Mouse (Mus musculus) adrenal gland, postnatal 10 days (tissue): ENCODE measurements around the gene Calu. TPM values are rescaled to one million over a fixed set of nuclear protein-coding genes. Genes with fewer than 3 reads are reported as not detected.

Source experiments
- DNase-seq: peaks from one replicate; pipeline ENCODE4 v3.0.0; 2021; ENCODE audit warnings: mixed read lengths
- microRNA-seq: library from miRNA; unstranded; fragments of <30 nt; microRNA quantifications from one replicate; pipeline ENCODE4 v1.2.0, GENCODE M21; 2021
- total RNA-seq, 2 experiments: library from RNA; stranded (reverse); gene quantifications; 2 replicates each; pipeline ENCODE4 v1.2.3; 2021

The Calu gene
- total RNA-seq, 2 experiments from 2014 or later = 194 TPM

- no peak for DNase-seq
Measured at GRCm38 (mm10) chr6:29420596-29420995, 72.7 kb downstream of the Calu start.

GRCm38 (mm10) chr6:29425118-29425517 lies 77.2 kb downstream of the Calu start:
- DNase-seq = no peak

- DNase-seq = no peak
Measured at GRCm38 (mm10) chr6:29426331-29426730, 78.5 kb downstream of the Calu start.

Small RNAs within 50 kb of the gene (microRNA-seq; reads per million reads assigned to microRNA genes)
- gene Gm26220 = not detected
- gene Gm44354 = not detected

Other genes with a start within 250 kb of the Calu start
- gene Rbm28, start 183.1 kb upstream of the Calu start, total RNA-seq = 10 to 100 TPM; 21.4 to 29.1 TPM
- gene Prrt4, start 168.5 kb upstream of the Calu start, total RNA-seq = 1 to 10 TPM; 4.2 to 5.6 TPM
- 100 to 1,000 TPM; 351 to 403 TPM for gene Impdh1, start 131.7 kb upstream of the Calu start, total RNA-seq
- gene Hilpda, start 75.6 kb upstream of the Calu start, total RNA-seq = 10 to 100 TPM in 1 of 2 experiments, 1 to 10 TPM in 1; 9.5 to 14.1 TPM
- gene Fam71f2, start 68.5 kb upstream of the Calu start, total RNA-seq = under 1 TPM in 1 of 2 experiments, not detected in 1; 0.70 TPM
- not detected for gene Fam71f1, start 28.9 kb upstream of the Calu start, total RNA-seq
- gene Opn1sw, start 40.4 kb downstream of the Calu start, total RNA-seq = not detected
- gene Ccdc136, start 48.2 kb downstream of the Calu start, total RNA-seq = 1 to 10 TPM; 3.5 to 6.7 TPM
- 10 to 100 TPM; 17.6 to 41.6 TPM for gene Flnc, start 85.2 kb downstream of the Calu start, total RNA-seq
- 100 to 1,000 TPM; 183 to 191 TPM for gene Atp6v1f, start 119.6 kb downstream of the Calu start, total RNA-seq
- gene Atp6v1fnb, start 123.4 kb downstream of the Calu start, total RNA-seq = under 1 TPM in 1 of 2 experiments, not detected in 1; 0.45 TPM
- gene Kcp, start 159.9 kb downstream of the Calu start, total RNA-seq = 1 to 10 TPM; 7.0 to 7.1 TPM
- 1 to 10 TPM; 3.8 to 4.8 TPM for gene Irf5, start 178.6 kb downstream of the Calu start, total RNA-seq